Mouse (Mus musculus) forebrain, embryonic 14.5 days (tissue): ENCODE data around the gene Cand1. TPM values are rescaled to one million over a fixed set of nuclear protein-coding genes. Genes with fewer than 3 reads are reported as not detected.

Source experiments
- ATAC-seq: fragments of 200-750 bp; cut with Nextera tagmentation; 2 replicates; pipeline ENCODE4 v1.8.0; 2017; ENCODE audit warnings: mild to moderate bottlenecking, moderate library complexity
- DNase-seq: peaks from one replicate; pipeline ENCODE4 v3.0.0-alpha.2; 2015; ENCODE audit warnings: low spot score
- H3K27ac ChIP-seq: fragments of 300-500 bp; sonication (generic); 2 replicates; pipeline ENCODE4 v1.5.1; 2014; ENCODE audit warnings: low read depth, mild to moderate bottlenecking, control low read depth, low read length, moderate library complexity
- H3K27me3 ChIP-seq: fragments of 300-500 bp; sonication (generic); replicated peaks from 2 replicates; pipeline ENCODE4 v1.6.1; 2014; ENCODE audit warnings: low read length, control low read depth, mixed read lengths; ENCODE audit not compliant: control insufficient read depth, insufficient read depth
- H3K36me3 ChIP-seq: fragments of 300-500 bp; sonication (generic); 2 replicates; pipeline ENCODE4 v1.6.1; 2014; ENCODE audit warnings: low read length, control low read depth; ENCODE audit not compliant: control insufficient read depth, insufficient read depth
- H3K4me1 ChIP-seq: fragments of 300-500 bp; sonication (generic); 2 replicates; pipeline ENCODE4 v1.6.1; 2014; ENCODE audit warnings: antibody characterized with exemption, low read length, control low read depth; ENCODE audit not compliant: control insufficient read depth, insufficient read depth
- H3K4me2 ChIP-seq: fragments of 300-500 bp; sonication (generic); 2 replicates; pipeline ENCODE4 v1.6.1; 2014; ENCODE audit warnings: mild to moderate bottlenecking, control low read depth, low read length
- H3K4me3 ChIP-seq: fragments of 300-500 bp; sonication (generic); 2 replicates; pipeline ENCODE4 v1.5.1; 2014; ENCODE audit warnings: low read depth, low read length, control low read depth
- H3K9ac ChIP-seq: fragments of 300-500 bp; sonication (generic); 2 replicates; pipeline ENCODE4 v1.6.1; 2014; ENCODE audit warnings: mild to moderate bottlenecking, low read length, control low read depth, moderate library complexity
- H3K9me3 ChIP-seq: fragments of 300-500 bp; sonication (generic); replicated peaks from 2 replicates; pipeline ENCODE4 v1.6.1; 2016; ENCODE audit warnings: low read length, control low read depth, mixed read lengths; ENCODE audit not compliant: control insufficient read depth
- WGBS: fragments of 180-500 bp; shearing (Covaris S2); extraction: QIAGEN DNeasy Blood & Tissue Kit; methylation state at CpG from one replicate; pipeline ENCODE4 v1.1.7; 2014; 5-methylcytosine and 5-hydroxymethylcytosine counted together
- polyA plus RNA-seq: library from polyadenylated mRNA; unstranded; fragments of >200 nt; fragmentation: Nextera tagmentation; extraction: Ambion mirVana; gene quantifications from 2 replicates; pipeline ENCODE4 v1.2.1, GENCODE M21; 2014

Gene Cand1
- polyA plus RNA-seq, 1 experiment from 2014 or later: 60.2 TPM

GRCm38 (mm10) chr10:119161820-119162382, 78.0 kb downstream of the Cand1 start:
- H3K27me3 ChIP-seq: no peaks in the 10 kb centered on the region
- ATAC-seq: no peak
- H3K4me2 ChIP-seq: no peak overlapping the region
- H3K27ac ChIP-seq: no peak overlapping the region
- H3K9ac ChIP-seq: no peak overlapping the region
- no peak overlapping the region for H3K4me3 ChIP-seq
- H3K36me3 ChIP-seq: no peaks in the 10 kb centered on the region
- no peaks in the 10 kb centered on the region for H3K9me3 ChIP-seq
- peak; percentile 17 for DNase-seq
- 74% methylated on average over 8 of the region's 8 CpGs for WGBS
- H3K4me1 ChIP-seq: no peaks in the 10 kb centered on the region

- DNase-seq (no peak), ATAC-seq (no peak)
- 91% methylated on average over 6 of the region's 6 CpGs for WGBS
- H3K9ac ChIP-seq: no peak overlapping the region
- H3K4me2 ChIP-seq: no peak overlapping the region
- no peak overlapping the region for H3K4me3 ChIP-seq
- H3K4me1 ChIP-seq: no peaks in the 10 kb centered on the region
- no peaks in the 10 kb centered on the region for H3K27me3 ChIP-seq
- no peaks in the 10 kb centered on the region for H3K36me3 ChIP-seq
- no peaks in the 10 kb centered on the region for H3K9me3 ChIP-seq
- no peak overlapping the region for H3K27ac ChIP-seq
Measured at GRCm38 (mm10) chr10:119160161-119160560, 79.7 kb downstream of the Cand1 start.

- no peaks in the 10 kb centered on the region for H3K27me3 ChIP-seq
- H3K9me3 ChIP-seq: no peaks in the 10 kb centered on the region
- no peaks in the 10 kb centered on the region for H3K36me3 ChIP-seq
- ATAC-seq (no peak), DNase-seq (no peak)
- no peak overlapping the region for H3K9ac ChIP-seq
- H3K4me2 ChIP-seq: no peak overlapping the region
- H3K4me1 ChIP-seq: no peaks in the 10 kb centered on the region
- WGBS: 67% methylated on average over 4 of the region's 4 CpGs
- H3K4me3 ChIP-seq: no peak overlapping the region
- H3K27ac ChIP-seq: no peak overlapping the region
Measured at GRCm38 (mm10) chr10:119149261-119149660, 90.6 kb downstream of the Cand1 start.

Other genes starting within 250 kb of the Cand1 start
- gene Grip1, start 213.8 kb upstream of the Cand1 start, polyA plus RNA-seq: 15.0 and 15.6 TPM in 2 replicates